Mouse (Mus musculus) lung, postnatal 10 days (tissue): ENCODE measurements around the gene Unc13a.

Source experiments
- DNase-seq: peaks from one replicate; pipeline ENCODE4 v3.0.0; 2021

Unc13a gene

DNA sequence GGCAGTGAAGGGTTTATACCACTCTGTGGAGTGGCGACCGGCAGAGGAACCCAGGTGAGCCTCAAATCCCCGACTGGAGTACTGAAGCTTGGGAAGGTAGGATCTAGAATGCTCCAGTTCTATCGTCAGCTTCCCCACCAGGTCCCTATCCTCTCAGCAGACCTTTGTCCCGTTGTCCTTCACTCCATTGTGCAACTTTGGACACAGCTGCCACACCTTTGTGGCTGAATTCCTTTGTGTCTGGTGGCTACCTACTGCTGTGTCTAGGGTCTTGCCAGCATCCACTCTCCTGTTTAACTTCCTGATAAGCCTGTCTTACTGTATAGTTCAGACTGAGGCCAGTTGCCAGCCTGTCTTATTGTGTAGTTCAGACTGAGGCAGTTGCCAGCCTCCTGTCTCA, 59.4 kb downstream of the Unc13a start:
- DNase-seq, result no peak

DNA sequence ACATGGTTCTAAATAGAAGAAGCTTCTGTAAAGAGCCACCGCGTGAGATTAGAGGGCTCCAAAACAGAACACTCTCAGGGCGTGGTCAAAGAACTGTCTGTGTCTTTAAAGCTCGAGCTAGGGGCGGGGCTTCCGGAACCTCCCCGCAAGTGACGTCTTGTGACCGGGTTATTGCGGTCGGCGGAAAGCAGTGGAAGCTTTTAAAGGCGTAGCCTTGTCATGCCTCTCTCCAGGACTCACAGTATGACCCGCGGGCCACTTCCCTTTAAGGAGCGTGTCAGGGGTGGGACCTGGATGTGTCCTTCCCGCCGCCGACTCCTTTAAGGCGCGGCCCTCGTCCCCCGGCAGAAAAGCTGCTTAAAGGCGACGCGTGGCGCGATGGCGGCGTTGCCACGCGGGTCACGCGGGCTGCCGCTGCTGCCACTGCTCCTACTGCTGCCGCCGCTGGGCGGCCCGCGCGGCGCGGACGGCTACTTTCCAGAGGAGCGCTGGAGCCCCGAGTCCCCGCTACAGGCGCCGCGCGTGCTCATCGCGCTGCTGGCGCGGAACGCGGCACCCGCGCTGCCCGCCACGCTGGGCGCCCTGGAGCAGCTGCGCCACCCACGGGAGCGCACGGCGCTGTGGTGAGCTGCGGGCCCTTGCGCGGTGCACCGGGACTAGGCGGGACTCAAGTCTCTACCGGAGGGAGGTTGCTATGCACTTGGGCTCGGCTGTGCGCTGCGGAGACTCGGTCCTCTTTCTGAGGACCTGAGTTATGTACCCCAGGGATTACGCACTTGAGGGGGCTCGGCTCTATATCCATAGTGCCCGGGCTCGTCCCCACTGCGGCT, 60.5 kb downstream of the Unc13a start, which contains the start of gene Colgalt1:
Gene Colgalt1, plus strand, starts transcription at position 177 of the 830 bp plus-strand sequence.
- peak; percentile 99 for DNase-seq

DNA sequence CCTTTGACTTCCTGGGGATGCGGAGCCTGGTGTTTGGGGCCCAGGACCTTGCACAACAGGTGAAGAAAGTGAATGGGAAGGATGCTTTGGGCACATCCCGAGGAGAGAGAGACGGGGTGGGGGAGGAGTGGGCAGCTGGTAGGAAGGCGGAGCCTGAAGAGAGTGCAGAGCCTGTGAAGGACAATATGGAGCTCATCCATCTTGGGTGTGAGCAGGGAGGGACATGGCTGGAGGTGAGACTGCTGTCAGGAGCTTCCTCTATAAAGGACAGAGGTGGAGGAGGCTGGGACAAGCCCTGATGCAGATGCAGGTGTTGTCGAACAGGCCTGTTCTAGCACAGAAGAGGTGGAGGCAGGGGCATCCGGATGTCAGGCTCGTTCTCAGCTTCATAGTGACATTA, 67.5 kb downstream of the Unc13a start:
- no peak for DNase-seq

DNA sequence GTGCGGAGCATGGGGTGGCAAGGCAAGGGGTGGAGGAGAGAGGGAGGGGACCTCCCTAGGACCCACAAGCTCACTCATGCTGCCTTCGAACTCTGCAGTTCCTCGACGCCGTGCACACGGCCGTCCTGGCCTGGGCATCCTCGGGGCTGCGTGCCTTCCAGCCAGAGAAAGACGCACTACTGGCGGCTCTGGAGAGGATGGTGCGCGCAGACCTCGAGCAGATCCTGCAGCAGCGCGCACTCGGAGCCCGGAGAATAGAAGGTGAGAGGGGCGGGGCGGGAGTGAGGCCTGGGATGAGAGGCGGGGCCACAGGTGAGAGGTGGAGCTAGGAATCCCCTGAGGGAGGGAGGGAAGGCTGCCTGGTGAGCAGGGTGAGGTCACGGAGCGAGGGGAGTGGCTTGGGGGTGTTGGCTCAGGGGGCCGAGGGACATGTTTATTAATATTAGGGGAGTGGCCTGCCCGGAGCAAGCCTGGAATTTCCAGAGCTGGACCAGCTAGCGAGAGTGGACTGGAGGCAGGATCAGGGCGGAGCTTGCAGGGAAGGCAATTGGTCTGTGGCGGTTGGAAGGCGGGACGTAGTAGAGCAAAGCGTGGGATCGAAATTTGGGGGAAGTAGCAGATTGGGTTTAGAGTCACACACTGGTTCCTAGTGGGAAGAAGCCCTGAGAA, 68.8 kb downstream of the Unc13a start:
- DNase-seq, result peak; percentile 93

DNA sequence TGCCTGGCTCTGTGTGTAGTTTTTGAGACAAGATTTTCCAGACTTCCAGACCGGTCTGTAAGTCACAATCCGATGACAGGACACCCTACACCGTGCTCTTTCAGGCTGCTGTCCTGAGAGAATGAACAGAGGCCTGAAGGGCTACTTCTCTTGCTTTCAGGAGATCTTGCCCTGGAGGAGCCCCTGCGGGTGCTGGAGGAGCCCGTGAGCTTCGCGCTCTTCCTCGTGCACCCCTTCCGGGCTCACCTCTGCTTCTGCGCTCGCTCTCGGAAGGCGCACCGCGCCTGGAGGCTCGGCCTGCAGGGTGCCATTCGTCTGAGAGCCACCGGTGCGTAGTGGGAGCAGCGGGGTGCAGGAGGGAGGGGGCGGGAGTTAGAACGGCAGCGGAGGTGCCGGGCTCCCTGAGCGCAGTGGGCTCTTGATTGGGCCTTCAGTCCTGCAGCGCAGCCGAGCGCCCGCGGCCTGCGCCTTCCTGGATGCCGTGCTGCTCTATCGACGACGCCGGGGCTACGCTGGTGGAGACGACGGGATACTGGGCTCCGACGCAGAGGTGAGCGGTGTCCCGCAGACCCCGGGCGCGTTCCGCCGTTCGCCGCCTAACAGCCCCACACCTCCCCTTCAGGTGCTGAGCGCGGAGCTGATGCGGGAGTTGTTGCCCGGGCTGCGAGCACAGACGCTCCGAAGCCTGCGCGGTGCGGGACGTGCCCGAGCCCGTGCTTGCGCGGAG, 69.5 kb downstream of the Unc13a start:
- DNase-seq, result no peak

DNA sequence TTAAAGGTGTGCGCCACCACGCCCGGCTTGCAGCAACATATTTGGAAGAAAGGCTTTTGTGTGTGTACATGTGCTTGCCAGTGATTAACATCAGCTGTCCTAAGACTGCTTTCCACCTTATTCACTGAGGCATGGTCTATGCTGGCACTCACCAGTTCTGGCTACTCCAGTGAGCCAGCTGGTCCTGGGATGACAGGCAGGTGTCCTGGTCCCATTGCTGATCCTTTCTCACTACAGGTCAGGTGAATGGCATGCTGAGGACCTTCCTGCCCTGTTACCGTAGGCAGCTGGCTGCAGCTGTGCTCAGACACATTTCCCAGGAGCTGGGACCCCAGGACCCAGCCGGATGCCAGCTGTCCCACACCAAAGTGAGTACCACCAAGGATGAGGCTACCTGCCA, 72.7 kb downstream of the Unc13a start:
- DNase-seq, result no peak

DNA sequence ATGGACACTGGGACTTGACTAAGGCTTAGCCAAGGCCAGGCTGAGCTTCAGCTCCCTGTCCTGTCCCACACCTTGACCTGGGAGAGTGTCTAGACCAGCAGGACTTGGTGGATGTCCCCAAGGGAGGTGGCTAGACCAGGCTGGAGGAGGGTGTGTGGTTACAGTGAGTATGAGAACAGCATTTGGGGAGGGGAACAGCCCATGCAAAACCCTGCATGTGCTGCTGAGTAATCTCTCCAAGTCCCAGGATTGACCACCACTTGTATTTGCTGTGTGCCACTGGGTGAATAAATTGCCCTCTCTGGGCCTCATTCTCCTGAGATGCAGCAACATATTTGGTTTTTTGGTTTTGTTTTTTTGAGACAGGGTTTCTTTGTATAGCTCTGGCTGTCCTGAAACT, 73.2 kb downstream of the Unc13a start:
- no peak for DNase-seq

DNA sequence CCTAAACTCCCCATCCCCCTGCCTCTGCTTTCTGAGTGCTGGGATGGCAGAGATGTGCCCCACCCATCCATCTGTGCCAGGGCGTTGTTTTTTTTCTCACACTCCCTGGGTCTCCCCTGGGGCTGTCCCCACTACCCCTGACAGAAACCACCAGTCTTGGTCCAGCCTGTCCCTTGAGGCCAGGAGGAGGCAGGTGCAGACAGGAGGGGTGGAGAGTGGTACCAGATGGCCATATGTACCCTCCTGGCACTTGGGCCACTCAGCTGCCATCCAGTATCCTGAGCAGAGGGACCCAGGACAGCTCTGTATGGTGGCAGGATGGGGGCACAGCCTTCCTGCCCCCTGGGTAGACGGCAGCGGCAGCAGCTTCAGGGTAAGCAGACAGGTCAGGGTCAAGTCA, 74.1 kb downstream of the Unc13a start, which contains the start of gene Fam129c:
Gene Fam129c, plus strand, starts transcription at position 198 of the 400 bp plus-strand sequence.
- DNase-seq, result no peak

DNA sequence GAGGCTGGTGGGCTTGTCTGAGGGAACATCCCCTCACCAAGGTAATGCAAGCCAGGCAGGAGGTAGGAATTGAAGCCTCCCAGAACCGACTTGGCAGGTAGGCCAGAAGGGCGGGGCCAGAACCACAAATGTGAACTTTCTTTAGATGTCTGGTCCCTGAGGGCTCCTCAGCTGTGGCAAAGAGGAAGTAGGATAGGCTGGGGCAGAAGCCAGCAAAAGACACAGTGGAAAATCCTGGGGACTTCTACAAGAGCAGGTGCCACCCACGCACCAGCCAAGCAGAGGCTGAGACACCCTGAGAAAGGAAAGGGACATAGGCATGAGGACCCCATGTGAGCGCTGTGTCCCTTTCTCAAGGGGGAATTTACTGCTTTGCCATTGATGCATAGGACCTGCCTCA, 74.8 kb downstream of the Unc13a start:
- no peak for DNase-seq

DNA sequence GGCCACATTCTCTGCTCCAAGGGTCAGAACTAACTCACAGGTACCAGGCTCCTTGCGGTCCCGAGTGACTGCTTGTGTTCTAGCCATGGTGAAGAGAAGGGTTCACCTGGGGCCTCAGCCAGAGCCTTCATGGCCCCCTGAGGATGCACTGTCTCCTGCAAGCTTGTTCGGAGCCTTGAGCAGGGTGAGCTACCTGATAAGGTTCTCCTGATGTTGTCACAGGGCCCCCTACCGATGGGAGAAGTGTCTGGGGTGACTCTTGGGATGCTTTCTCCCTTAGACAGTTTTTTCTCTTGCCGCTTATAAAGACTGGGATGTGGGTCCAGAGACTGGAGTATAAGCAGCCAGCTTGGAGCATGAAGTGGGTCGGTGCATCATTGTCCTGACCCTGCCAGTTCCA, 75.2 kb downstream of the Unc13a start:
- DNase-seq, result no peak

DNA sequence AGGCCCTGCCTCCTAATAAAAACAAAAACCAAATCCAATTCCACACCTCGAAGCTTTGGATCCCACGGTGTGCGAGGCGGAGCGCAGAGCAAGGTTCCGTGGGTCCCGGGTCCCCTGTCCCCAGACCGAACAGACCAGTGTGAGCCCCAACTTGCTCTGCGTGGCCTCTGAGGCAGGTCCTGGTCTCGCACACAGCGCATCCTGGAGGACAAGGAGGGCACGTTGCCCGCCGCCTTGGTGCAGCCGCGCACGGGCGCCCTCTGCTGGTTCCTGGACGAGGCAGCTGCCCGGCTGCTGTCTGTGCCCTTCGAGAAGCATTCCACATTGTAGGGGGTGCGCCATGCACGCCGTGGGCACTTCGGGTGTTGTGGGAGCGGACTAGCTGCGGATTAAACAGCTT, 75.7 kb downstream of the Unc13a start:
- peak; percentile 91 for DNase-seq

DNA sequence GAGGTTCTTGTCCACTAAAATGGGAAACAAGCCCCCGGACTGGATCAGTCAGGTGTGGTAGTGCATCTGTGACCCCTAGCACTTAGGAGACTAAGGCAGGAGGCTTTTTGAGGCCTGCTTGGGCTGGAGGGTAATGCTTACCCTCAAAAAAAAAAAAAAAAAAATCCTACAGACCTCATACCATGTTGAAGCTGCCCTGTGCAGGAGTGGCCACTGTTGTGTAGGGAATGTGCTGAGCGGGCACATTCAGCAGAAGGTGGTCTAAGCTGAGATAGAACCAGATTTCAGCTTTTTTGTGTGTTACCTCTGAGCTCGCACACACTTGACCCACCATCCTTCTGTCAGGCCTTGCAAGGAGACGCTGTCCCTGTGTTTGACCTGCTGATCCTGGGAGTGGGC, 77.2 kb downstream of the Unc13a start:
- no peak for DNase-seq

DNA sequence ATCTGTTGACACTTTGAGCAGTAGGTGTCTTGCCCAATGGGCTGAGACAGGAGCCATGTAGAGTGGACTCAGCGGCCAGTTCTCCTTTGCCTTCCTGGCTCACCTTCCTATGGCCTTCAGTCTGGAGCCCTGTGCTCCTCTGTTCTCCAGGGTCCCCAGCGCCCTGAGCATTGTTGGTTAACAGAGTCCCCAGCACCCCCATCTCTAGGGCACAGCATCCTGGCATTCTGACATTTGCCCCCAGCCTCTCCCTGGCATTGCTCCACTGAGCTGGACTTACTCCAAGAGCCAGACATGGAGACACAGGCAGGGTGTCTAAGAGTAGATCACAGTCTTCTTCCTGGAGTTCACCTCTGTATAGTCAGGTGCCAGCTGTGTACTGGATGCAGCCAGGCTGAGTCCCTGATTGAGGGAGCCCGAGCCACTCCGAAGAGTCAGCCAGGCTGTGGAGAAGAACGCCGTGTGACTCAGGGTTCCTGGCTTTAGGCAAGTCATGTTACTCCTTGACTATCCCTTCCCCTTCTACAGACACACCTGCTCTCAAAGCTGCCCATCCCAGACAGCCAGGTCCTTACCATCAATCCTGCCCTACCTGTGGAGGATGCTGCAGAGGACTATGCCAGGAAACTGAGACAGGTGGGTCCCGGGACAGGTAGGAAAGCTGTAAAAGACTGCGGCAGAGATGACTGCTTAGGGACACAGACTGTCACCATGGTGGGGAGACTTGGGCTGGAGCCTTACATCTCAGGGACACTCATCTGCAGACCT, 77.8 kb downstream of the Unc13a start:
- no peak for DNase-seq

DNA sequence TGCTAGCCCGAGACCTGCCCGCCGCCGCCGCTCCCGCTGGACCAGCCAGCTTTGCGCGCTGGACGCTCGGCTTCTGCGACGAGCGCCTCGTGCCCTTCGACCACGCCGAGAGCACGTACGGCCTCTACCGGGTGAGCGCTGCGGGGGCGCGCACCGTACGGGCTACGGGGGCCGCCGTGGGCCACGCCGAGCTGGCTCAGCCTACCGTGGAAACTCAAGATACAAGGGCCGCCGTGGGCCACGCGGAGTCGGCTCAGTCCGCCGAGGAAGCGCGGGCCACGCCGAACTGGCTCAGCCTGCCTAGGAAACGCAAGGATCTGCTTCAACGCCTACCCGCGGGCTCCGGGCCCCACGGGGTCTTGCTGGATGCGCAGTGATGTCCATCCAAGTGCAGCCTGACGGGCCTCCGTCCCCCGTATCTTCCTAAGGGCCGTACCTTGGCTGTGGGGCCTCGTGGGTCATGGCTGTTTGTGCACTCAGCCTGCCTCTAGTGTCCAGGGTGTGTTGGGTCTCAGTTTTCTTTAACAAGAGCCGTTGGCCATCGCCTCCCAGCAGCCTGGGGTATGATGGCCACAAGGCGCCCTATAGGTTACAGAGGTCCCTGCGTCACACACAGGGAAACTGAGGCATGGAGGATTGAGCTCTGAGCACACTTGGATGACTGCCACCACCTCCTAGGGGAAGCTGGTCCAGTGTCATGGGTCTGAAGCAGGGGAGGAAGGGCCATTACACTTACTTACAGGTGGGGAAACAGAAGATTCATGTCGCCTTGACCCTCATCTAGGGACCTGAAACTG, 79.0 kb downstream of the Unc13a start:
- peak; percentile 77 for DNase-seq

DNA sequence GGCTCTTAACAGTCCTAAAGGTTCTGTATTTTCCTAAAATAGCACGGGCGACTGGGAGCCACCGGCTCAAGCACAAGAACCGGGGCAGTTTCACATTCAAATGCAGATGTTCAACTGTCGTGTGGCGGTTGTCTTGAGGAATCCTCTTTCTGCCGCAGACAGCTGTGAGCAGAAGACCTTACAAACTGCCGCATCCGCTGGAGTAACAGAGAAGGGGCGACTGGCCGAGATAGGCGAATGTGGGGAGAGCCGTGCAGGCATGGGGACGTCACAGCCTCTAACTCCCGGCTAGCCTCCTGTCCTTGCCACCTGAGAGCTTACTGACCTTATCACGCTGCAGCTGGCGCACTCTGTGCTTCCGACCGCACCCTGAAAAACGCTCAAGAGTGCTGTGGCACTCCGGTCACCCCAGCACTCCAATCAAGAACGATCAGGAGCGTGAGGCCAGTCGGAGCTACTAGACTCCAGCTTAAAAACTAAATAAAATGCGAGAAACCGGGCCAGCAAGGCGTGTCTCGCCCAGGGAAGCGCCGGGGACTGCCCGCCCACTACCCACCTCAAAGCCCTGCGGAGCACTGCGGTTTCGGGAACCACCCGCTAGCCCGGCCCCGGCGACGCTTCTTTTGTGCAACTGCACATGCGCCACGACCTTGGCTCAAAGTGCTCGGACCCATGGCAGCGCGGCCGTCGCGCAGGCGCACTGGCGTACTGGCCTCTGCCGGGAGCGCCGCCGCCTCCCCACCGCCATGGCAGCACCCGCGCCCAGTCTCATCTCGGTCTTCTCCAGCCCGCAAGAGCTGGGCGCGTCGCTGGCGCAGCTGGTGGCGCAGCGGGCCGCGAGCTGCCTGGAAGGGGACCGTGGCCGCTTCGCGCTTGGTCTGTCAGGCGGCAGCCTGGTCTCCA, 79.8 kb downstream of the Unc13a start, which contains the start of gene Pgls:
Gene Pgls, plus strand, starts transcription at position 706 of the 903 bp plus-strand sequence.
- peak; percentile 96 for DNase-seq

DNA sequence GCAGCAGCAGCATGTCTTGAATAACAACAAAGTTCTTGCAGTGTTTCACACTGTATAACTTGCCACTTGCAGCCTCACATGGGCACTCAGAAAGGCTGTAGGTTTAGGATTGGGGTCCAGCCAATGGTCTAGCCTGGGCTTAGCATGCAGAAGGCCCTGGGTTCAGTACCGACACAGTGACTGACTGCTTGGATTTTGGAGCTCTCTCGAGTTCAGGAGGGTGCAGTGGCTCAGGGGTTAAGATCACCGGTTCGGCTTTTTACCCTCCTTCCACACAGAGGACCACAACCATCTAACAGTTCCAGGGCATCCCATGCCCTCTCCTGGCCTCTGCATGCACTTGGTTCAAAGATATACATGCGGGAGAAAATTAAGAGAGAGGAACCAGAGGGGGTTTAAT, 80.5 kb downstream of the Unc13a start:
- DNase-seq, result no peak

DNA sequence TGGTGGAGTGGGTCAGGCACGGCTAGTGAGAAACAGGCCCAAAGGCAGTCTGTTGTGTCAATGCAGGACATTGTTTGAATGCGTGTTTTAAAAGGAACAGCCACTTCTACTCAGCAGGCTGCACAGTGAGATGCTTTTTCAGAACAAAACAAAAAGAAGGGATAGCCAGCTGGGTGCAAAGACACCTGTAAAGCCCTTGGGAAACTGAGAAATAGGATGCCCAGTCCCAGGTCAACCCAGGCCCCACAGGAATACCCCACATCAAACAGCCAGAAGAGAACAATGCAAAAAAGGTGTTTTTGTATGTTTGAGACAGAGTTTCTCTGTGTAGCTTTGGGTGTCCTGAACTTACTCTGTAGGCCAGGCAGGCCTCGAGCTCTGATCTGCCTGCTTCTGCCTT, 82.8 kb downstream of the Unc13a start:
- no peak for DNase-seq

DNA sequence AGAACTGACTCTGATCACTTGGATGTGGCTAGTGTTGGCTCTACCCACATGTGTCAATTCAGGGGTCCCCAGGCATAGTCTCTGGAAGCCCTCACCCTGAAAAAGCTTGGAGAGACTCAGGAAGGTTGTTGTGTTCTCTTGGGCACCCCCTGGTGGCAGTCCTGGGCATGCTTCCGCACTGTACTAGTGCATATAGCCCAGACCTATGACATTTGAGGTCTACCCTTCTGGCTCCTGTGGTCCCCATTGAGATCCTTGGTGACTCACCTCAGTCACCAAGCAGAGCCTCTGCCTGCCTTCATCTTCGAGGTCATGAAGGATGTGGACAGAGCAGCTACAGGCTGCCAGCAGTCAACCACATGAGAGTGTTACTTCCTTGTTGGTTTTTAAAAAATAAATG, 84.7 kb downstream of the Unc13a start:
- DNase-seq, result peak; percentile 62

DNA sequence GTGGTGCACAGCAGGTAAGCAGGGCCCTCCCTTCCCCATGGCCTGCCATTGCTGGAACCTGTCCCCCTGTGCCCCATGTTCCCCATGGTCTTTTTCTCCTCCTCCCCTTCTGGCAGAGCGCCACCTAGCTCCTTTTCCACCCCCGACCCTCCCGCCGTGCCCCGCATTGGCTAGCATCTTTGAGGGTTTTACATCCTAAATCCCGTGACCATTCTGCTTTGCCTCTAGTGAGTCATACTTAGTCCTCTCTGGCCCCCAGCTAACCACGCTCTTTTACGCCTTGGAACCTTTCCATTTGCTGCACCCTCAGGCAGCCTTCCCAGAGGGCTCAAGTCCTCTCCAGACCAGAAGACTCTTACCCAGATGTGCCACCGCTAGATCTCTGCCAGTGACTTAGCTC, 91.4 kb downstream of the Unc13a start:
- DNase-seq, result no peak

DNA sequence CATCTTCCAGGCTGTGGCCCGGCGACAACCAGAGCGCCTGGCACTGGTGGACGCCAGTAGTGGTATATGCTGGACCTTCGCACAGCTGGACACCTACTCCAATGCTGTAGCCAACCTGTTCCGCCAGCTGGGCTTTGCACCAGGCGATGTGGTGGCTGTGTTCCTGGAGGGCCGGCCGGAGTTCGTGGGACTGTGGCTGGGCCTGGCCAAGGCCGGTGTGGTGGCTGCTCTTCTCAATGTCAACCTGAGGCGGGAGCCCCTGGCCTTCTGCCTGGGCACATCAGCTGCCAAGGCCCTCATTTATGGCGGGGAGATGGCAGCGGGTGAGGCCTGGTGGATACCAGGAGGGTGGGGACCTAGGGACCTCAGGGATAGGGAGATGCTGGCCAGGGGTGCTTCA, 92.1 kb downstream of the Unc13a start:
- DNase-seq, result no peak

DNA sequence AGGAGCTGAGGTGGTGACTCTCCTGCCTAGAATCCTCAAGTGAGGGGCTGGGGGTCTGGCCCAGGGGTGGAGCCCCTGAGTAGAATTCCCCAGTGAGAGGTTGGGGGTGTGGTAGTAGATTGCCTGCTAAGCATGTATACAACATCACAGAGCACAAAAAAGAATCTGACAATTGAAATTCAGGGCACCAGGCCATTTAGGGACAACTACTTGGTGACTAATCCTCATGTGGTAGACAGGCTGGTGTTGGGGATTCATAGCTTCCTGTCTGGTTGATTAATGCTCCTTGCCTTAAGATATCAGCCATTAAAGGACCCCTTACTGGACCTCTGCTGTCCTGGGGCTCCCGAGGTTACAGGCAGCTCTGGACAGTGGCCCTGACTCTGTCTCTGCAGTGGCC, 92.5 kb downstream of the Unc13a start:
- no peak for DNase-seq
